ENCODE assay signal across 10 mouse cellular contexts in the genomic region with DNA sequence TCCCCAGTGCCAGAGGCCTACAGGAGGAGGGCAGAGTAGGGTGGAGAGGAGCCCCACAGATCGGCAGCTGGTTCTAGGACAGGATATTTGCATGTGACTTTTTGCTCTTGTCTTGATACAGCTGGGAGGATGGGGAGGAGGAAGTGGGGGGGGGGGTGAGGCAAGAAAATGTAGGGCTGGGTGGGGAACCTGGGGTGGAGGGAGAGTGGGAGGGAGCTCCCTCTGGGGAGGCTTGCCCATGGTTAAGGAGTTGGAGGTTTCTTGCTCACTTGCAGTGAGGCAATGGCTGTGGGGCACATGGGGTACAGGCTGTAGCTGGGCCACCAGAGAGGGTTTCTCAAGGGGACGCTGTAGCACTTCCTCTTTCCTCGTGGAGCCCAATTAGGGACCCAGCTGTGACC. TPM values are rescaled to one million over a fixed set of nuclear protein-coding genes. Genes with fewer than 3 reads are reported as not detected.
DNase-seq lines count a peak whose midpoint lies in the region; ATAC-seq and TF ChIP-seq lines count a peak whose summit lies in the region.
"Had no signal": no experiment of that assay in that cellular context is flagged by ENCODE, and none has a peak within 500 bp of the region (broad histone marks: within the 10 kb centered on the region; RNA-seq: fewer than 3 reads in every experiment).

No protein-coding gene starts in this region.

- H3K4me2 ChIP-seq in hindbrain, embryonic 13.5 days, result no peak overlapping the region
- H3K4me2 ChIP-seq in hindbrain, postnatal 0 days (ENCODE audit: low read depth, low read length), result no peak overlapping the region
- peak overlapping the region; percentile 79 for H3K4me2 ChIP-seq in liver, postnatal 0 days (ENCODE audit: low read depth, low read length)
- no peak overlapping the region for H3K4me2 ChIP-seq in stomach, embryonic 16.5 days (ENCODE audit: low read depth, low read length)
- no peak overlapping the region for H3K4me2 ChIP-seq in intestine, embryonic 16.5 days (ENCODE audit: low read depth, low read length)
- H3K4me2 ChIP-seq in midbrain, embryonic 14.5 days (ENCODE audit: low read length), result no peak overlapping the region

- peaks cover 38% of the 10 kb centered on the region for H3K4me1 ChIP-seq in hindbrain, embryonic 13.5 days (replicated peaks)
- peaks cover 21% of the 10 kb centered on the region for H3K4me1 ChIP-seq in hindbrain, postnatal 0 days (ENCODE audit: insufficient read depth, low read length)
- peaks cover 20% of the 10 kb centered on the region for H3K4me1 ChIP-seq in bone marrow macrophage, adult 2 months (ENCODE audit: control insufficient read depth, insufficient read depth, low read length)
- H3K4me1 ChIP-seq in liver, postnatal 0 days (ENCODE audit: insufficient read depth), result peaks cover 58% of the 10 kb centered on the region
- peaks cover 25% of the 10 kb centered on the region for H3K4me1 ChIP-seq in stomach, embryonic 16.5 days (ENCODE audit: control insufficient read depth, insufficient read depth, low read length)
- peaks cover 22% of the 10 kb centered on the region for H3K4me1 ChIP-seq in intestine, embryonic 16.5 days (ENCODE audit: control insufficient read depth, insufficient read depth, low read length)
- peaks cover 13% of the 10 kb centered on the region for H3K4me1 ChIP-seq in midbrain, embryonic 14.5 days (ENCODE audit: control insufficient read depth, insufficient read depth, low read length)

- no peak for TF ChIP-seq POLR2A in bone marrow macrophage, adult 2 months (IDR thresholded peaks at IDR 0.05; ENCODE audit: borderline replicate concordance, low read depth, low read length)

- ATAC-seq in hindbrain, embryonic 13.5 days (ENCODE audit: low FRiP score), result no peak
- ATAC-seq in hindbrain, postnatal 0 days, result no peak
- ATAC-seq in liver, postnatal 0 days, result no peak
- no peak for ATAC-seq in stomach, embryonic 16.5 days (ENCODE audit: insufficient read depth, low FRiP score)
- no peak for ATAC-seq in intestine, embryonic 16.5 days
- no peak for ATAC-seq in midbrain, embryonic 14.5 days (ENCODE audit: low FRiP score, low TSS enrichment)
- ATAC-seq: forebrain, embryonic 14.5 days had no signal

- no peak for TF ChIP-seq CTCF in hindbrain, postnatal 0 days (IDR thresholded peaks at IDR 0.05; ENCODE audit: low read depth)
- TF ChIP-seq CTCF in bone marrow macrophage, adult 2 months (IDR thresholded peaks at IDR 0.05; ENCODE audit: low read depth, low read length), result no peak
- TF ChIP-seq CTCF in liver, postnatal 0 days (IDR thresholded peaks at IDR 0.05; ENCODE audit: low read depth), result 0 out of 2 replicates have a peak, but pooled peaks have one; percentile 1

- peaks cover 34% of the 10 kb centered on the region for H3K36me3 ChIP-seq in hindbrain, embryonic 13.5 days
- H3K36me3 ChIP-seq in hindbrain, postnatal 0 days (ENCODE audit: insufficient read depth, low read length), result peaks cover 17% of the 10 kb centered on the region; the same call in 1 of the 2 replicates
- peaks cover 25% of the 10 kb centered on the region for H3K36me3 ChIP-seq in liver, postnatal 0 days (replicated peaks; ENCODE audit: insufficient read depth, low read length)
- H3K36me3 ChIP-seq in stomach, embryonic 16.5 days (ENCODE audit: control insufficient read depth, insufficient read depth, low read length), result peaks cover 10% of the 10 kb centered on the region
- H3K36me3 ChIP-seq in intestine, embryonic 16.5 days (ENCODE audit: control insufficient read depth, insufficient read depth, low read length), result peaks cover 14% of the 10 kb centered on the region
- H3K36me3 ChIP-seq in midbrain, embryonic 14.5 days (ENCODE audit: control insufficient read depth, insufficient read depth, low read length), result peaks cover 35% of the 10 kb centered on the region

- H3K4me3 ChIP-seq in hindbrain, embryonic 13.5 days, result no peak overlapping the region
- H3K4me3 ChIP-seq in hindbrain, postnatal 0 days (ENCODE audit: low read length), result no peak overlapping the region
- no peak overlapping the region for H3K4me3 ChIP-seq in bone marrow macrophage, adult 2 months (ENCODE audit: insufficient read depth, low read length)
- H3K4me3 ChIP-seq in liver, postnatal 0 days (ENCODE audit: low read depth, low read length), result peak overlapping the region; percentile 65
- H3K4me3 ChIP-seq in stomach, embryonic 16.5 days (replicated peaks; ENCODE audit: low read length), result no peak overlapping the region
- no peak overlapping the region for H3K4me3 ChIP-seq in intestine, embryonic 16.5 days (ENCODE audit: low read length)
- H3K4me3 ChIP-seq in midbrain, embryonic 14.5 days (replicated peaks; ENCODE audit: low read depth, low read length), result no peak overlapping the region

- WGBS in hindbrain, embryonic 13.5 days, result 66% methylated on average over 3 of the region's 3 CpGs
- WGBS in hindbrain, postnatal 0 days, result 48% methylated on average over 3 of the region's 3 CpGs
- 21% methylated on average over 3 of the region's 3 CpGs for WGBS in liver, postnatal 0 days (ENCODE audit: insufficient replicate concordance)
- 48% methylated on average over 3 of the region's 3 CpGs for WGBS in stomach, embryonic 16.5 days
- WGBS in intestine, embryonic 16.5 days, result 54% methylated on average over 3 of the region's 3 CpGs
- WGBS in midbrain, embryonic 14.5 days, result 71% methylated on average over 3 of the region's 3 CpGs

- no peak for DNase-seq in hindbrain, postnatal 0 days (ENCODE audit: low spot score)
- DNase-seq in liver, postnatal 0 days, result peak; percentile 75
- DNase-seq in right cerebral cortex, adult 18-20 months, result no peak
- DNase-seq in midbrain, embryonic 14.5 days, result no peak

- no peak overlapping the region for H3K27ac ChIP-seq in hindbrain, embryonic 13.5 days
- no peak overlapping the region for H3K27ac ChIP-seq in hindbrain, postnatal 0 days
- H3K27ac ChIP-seq in bone marrow macrophage, adult 2 months (ENCODE audit: insufficient read depth, low read depth, low read length), result peak overlapping the region; percentile 40
- peak overlapping the region; percentile 91 for H3K27ac ChIP-seq in liver, postnatal 0 days (ENCODE audit: low read depth)
- H3K27ac ChIP-seq in stomach, embryonic 16.5 days (ENCODE audit: low read length), result no peak overlapping the region
- no peak overlapping the region for H3K27ac ChIP-seq in intestine, embryonic 16.5 days (ENCODE audit: low read length)
- H3K27ac ChIP-seq in midbrain, embryonic 14.5 days (replicated peaks; ENCODE audit: low read depth, low read length), result no peak overlapping the region

- H3K9ac ChIP-seq in hindbrain, embryonic 13.5 days, result peak overlapping the region; percentile 95; the same call in 1 of the 2 replicates
- no peak overlapping the region for H3K9ac ChIP-seq in hindbrain, postnatal 0 days (replicated peaks; ENCODE audit: low read length)
- peak overlapping the region; percentile 82 for H3K9ac ChIP-seq in liver, postnatal 0 days (replicated peaks)
- peak overlapping the region; percentile 4; the same call in 1 of the 2 replicates for H3K9ac ChIP-seq in stomach, embryonic 16.5 days (ENCODE audit: low read length)
- no peak overlapping the region for H3K9ac ChIP-seq in intestine, embryonic 16.5 days (ENCODE audit: low read depth, low read length)
- H3K9ac ChIP-seq in midbrain, embryonic 14.5 days (replicated peaks; ENCODE audit: low read length), result no peak overlapping the region

- H3K9me3 ChIP-seq in hindbrain, embryonic 13.5 days, result no peaks in the 10 kb centered on the region
- H3K9me3 ChIP-seq in hindbrain, postnatal 0 days (ENCODE audit: low read length), result no peaks in the 10 kb centered on the region
- H3K9me3 ChIP-seq in liver, postnatal 0 days (ENCODE audit: low read length), result no peaks in the 10 kb centered on the region
- no peaks in the 10 kb centered on the region for H3K9me3 ChIP-seq in stomach, embryonic 16.5 days (replicated peaks; ENCODE audit: control insufficient read depth, low read length)
- no peaks in the 10 kb centered on the region for H3K9me3 ChIP-seq in intestine, embryonic 16.5 days (ENCODE audit: control insufficient read depth, low read length)
- H3K9me3 ChIP-seq in midbrain, embryonic 14.5 days (ENCODE audit: control insufficient read depth, low read length), result no peaks in the 10 kb centered on the region

- TF ChIP-seq EP300 in liver, postnatal 0 days (IDR thresholded peaks at IDR 0.05; ENCODE audit: low read depth), result no peak

- H3K27me3 ChIP-seq in hindbrain, embryonic 13.5 days, result no peaks in the 10 kb centered on the region
- H3K27me3 ChIP-seq in hindbrain, postnatal 0 days (ENCODE audit: insufficient read depth, low read length), result no peaks in the 10 kb centered on the region
- H3K27me3 ChIP-seq in liver, postnatal 0 days (ENCODE audit: insufficient read depth, low read length), result no peaks in the 10 kb centered on the region
- no peaks in the 10 kb centered on the region for H3K27me3 ChIP-seq in stomach, embryonic 16.5 days (ENCODE audit: control insufficient read depth, insufficient read depth, low read length)
- no peaks in the 10 kb centered on the region for H3K27me3 ChIP-seq in intestine, embryonic 16.5 days (replicated peaks; ENCODE audit: control insufficient read depth, insufficient read depth, low read length)
- H3K27me3 ChIP-seq in midbrain, embryonic 14.5 days (ENCODE audit: control insufficient read depth, insufficient read depth, low read length), result no peaks in the 10 kb centered on the region

RNA-seq across cellular contexts. Expression of a gene that starts 2.7 kb away (rescaled TPM):
- polyA plus RNA-seq in hindbrain, embryonic 13.5 days (2015; fragmentation: Nextera tagmentation; extraction: Ambion mirVana), result 27.7 and 31.3 TPM in 2 replicates
- total RNA-seq in hindbrain, postnatal 0 days (2014; rRNA removed), result 72.2 and 72.6 TPM in 2 replicates
- polyA plus RNA-seq in hindbrain, postnatal 0 days (2015; fragmentation: Nextera tagmentation; extraction: Ambion mirVana), result 34.7 and 35.5 TPM in 2 replicates
- 42.1 and 43.0 TPM in 2 replicates for polyA plus RNA-seq in bone marrow macrophage, adult 2 months (2012; ENCODE audit: insufficient read depth, insufficient read length, missing spikeins)
- 15.9 and 16.7 TPM in 2 replicates for polyA plus RNA-seq in liver, postnatal 0 days (2015; fragmentation: Nextera tagmentation; extraction: Ambion mirVana)
- polyA plus RNA-seq in stomach, embryonic 16.5 days (2015; fragmentation: Nextera tagmentation; extraction: Ambion mirVana), result 14.6 TPM in 2 replicates
- 13.6 and 16.2 TPM in 2 replicates for polyA plus RNA-seq in intestine, embryonic 16.5 days (2015; fragmentation: Nextera tagmentation; extraction: Ambion mirVana)
- 41.8 and 44.0 TPM in 2 replicates for polyA plus RNA-seq in midbrain, embryonic 14.5 days (2014; fragmentation: Nextera tagmentation; extraction: Ambion mirVana)

RNA-seq across cellular contexts. Expression of a gene that starts 16.5 kb away (rescaled TPM):
- polyA plus RNA-seq in hindbrain, embryonic 13.5 days (2015; fragmentation: Nextera tagmentation; extraction: Ambion mirVana), result 2.6 and 3.2 TPM in 2 replicates
- 106 and 119 TPM in 2 replicates for total RNA-seq in hindbrain, postnatal 0 days (2014; rRNA removed)
- 4.6 and 4.9 TPM in 2 replicates for polyA plus RNA-seq in hindbrain, postnatal 0 days (2015; fragmentation: Nextera tagmentation; extraction: Ambion mirVana)
- polyA plus RNA-seq in bone marrow macrophage, adult 2 months (2012; ENCODE audit: insufficient read depth, insufficient read length, missing spikeins), result not detected in 2 replicates
- polyA plus RNA-seq in liver, postnatal 0 days (2015; fragmentation: Nextera tagmentation; extraction: Ambion mirVana), result not detected in 2 replicates
- 0.22 and 0.26 TPM in 2 replicates for polyA plus RNA-seq in stomach, embryonic 16.5 days (2015; fragmentation: Nextera tagmentation; extraction: Ambion mirVana)
- polyA plus RNA-seq in intestine, embryonic 16.5 days (2015; fragmentation: Nextera tagmentation; extraction: Ambion mirVana), result 0.10 and 0.18 TPM in 2 replicates
- polyA plus RNA-seq in midbrain, embryonic 14.5 days (2014; fragmentation: Nextera tagmentation; extraction: Ambion mirVana), result 7.0 and 34.3 TPM in 2 replicates

RNA-seq across cellular contexts. Expression of a gene that starts 20.9 kb away (rescaled TPM):
- not detected in 2 replicates for polyA plus RNA-seq in hindbrain, embryonic 13.5 days (2015; fragmentation: Nextera tagmentation; extraction: Ambion mirVana)
- total RNA-seq in hindbrain, postnatal 0 days (2014; rRNA removed), result not detected in 2 replicates
- 0.26 and 0.48 TPM in 2 replicates for polyA plus RNA-seq in hindbrain, postnatal 0 days (2015; fragmentation: Nextera tagmentation; extraction: Ambion mirVana)
- not detected in 2 replicates for polyA plus RNA-seq in bone marrow macrophage, adult 2 months (2012; ENCODE audit: insufficient read depth, insufficient read length, missing spikeins)
- 403 and 418 TPM in 2 replicates for polyA plus RNA-seq in liver, postnatal 0 days (2015; fragmentation: Nextera tagmentation; extraction: Ambion mirVana)
- polyA plus RNA-seq in stomach, embryonic 16.5 days (2015; fragmentation: Nextera tagmentation; extraction: Ambion mirVana), result 4.5 and 5.6 TPM in 2 replicates
- 1.1 and 4.0 TPM in 2 replicates for polyA plus RNA-seq in intestine, embryonic 16.5 days (2015; fragmentation: Nextera tagmentation; extraction: Ambion mirVana)
- not detected in 2 replicates for polyA plus RNA-seq in midbrain, embryonic 14.5 days (2014; fragmentation: Nextera tagmentation; extraction: Ambion mirVana)
- polyA plus RNA-seq: forebrain, embryonic 14.5 days had no signal

RNA-seq across cellular contexts. Expression of a gene that starts 32.5 kb away (rescaled TPM):
- polyA plus RNA-seq in hindbrain, embryonic 13.5 days (2015; fragmentation: Nextera tagmentation; extraction: Ambion mirVana), result 0.80 TPM in 1 of 2 replicates, not detected in the other
- 0.52 TPM in 1 of 2 replicates, not detected in the other for total RNA-seq in hindbrain, postnatal 0 days (2014; rRNA removed)
- 0.37 and 0.68 TPM in 2 replicates for polyA plus RNA-seq in hindbrain, postnatal 0 days (2015; fragmentation: Nextera tagmentation; extraction: Ambion mirVana)
- polyA plus RNA-seq in bone marrow macrophage, adult 2 months (2012; ENCODE audit: insufficient read depth, insufficient read length, missing spikeins), result not detected in 2 replicates
- not detected in 2 replicates for polyA plus RNA-seq in liver, postnatal 0 days (2015; fragmentation: Nextera tagmentation; extraction: Ambion mirVana)
- polyA plus RNA-seq in stomach, embryonic 16.5 days (2015; fragmentation: Nextera tagmentation; extraction: Ambion mirVana), result not detected in 2 replicates
- polyA plus RNA-seq in intestine, embryonic 16.5 days (2015; fragmentation: Nextera tagmentation; extraction: Ambion mirVana), result not detected in 2 replicates
- 0.59 TPM in 1 of 2 replicates, not detected in the other for polyA plus RNA-seq in midbrain, embryonic 14.5 days (2014; fragmentation: Nextera tagmentation; extraction: Ambion mirVana)
- total RNA-seq: layer of hippocampus, postnatal 25 days had no signal

RNA-seq across cellular contexts. Expression of a gene that starts 40.4 kb away (rescaled TPM):
- 615 and 625 TPM in 2 replicates for polyA plus RNA-seq in hindbrain, embryonic 13.5 days (2015; fragmentation: Nextera tagmentation; extraction: Ambion mirVana)
- total RNA-seq in hindbrain, postnatal 0 days (2014; rRNA removed), result 442 and 446 TPM in 2 replicates
- 369 and 371 TPM in 2 replicates for polyA plus RNA-seq in hindbrain, postnatal 0 days (2015; fragmentation: Nextera tagmentation; extraction: Ambion mirVana)
- polyA plus RNA-seq in bone marrow macrophage, adult 2 months (2012; ENCODE audit: insufficient read depth, insufficient read length, missing spikeins), result 0.62 and 1.2 TPM in 2 replicates
- 4.1 and 4.2 TPM in 2 replicates for polyA plus RNA-seq in liver, postnatal 0 days (2015; fragmentation: Nextera tagmentation; extraction: Ambion mirVana)
- 111 and 113 TPM in 2 replicates for polyA plus RNA-seq in stomach, embryonic 16.5 days (2015; fragmentation: Nextera tagmentation; extraction: Ambion mirVana)
- polyA plus RNA-seq in intestine, embryonic 16.5 days (2015; fragmentation: Nextera tagmentation; extraction: Ambion mirVana), result 88.4 and 91.2 TPM in 2 replicates
- polyA plus RNA-seq in midbrain, embryonic 14.5 days (2014; fragmentation: Nextera tagmentation; extraction: Ambion mirVana), result 509 and 557 TPM in 2 replicates

Comparison
In these comparisons a context has a peak if more than half of its experiments do, and no peak if none do; other contexts are left out.
1. H3K9ac ChIP-seq: peak in hindbrain, embryonic 13.5 days (single experiment), liver, postnatal 0 days (single experiment) and stomach, embryonic 16.5 days (single experiment); none in hindbrain, postnatal 0 days (single experiment), intestine, embryonic 16.5 days (single experiment) and midbrain, embryonic 14.5 days (single experiment).
2. H3K27ac ChIP-seq: peak in bone marrow macrophage, adult 2 months (single experiment) and liver, postnatal 0 days (single experiment); none in hindbrain, embryonic 13.5 days (single experiment), hindbrain, postnatal 0 days (single experiment), stomach, embryonic 16.5 days (single experiment), intestine, embryonic 16.5 days (single experiment) and midbrain, embryonic 14.5 days (single experiment).
3. RNA of a gene that starts 20.9 kb away (polyA plus RNA-seq): 403 to 418 TPM in liver, postnatal 0 days; 4.5 to 5.6 TPM in stomach, embryonic 16.5 days, 1.1 to 4.0 TPM in intestine, embryonic 16.5 days, 0.26 to 0.48 TPM in hindbrain, postnatal 0 days, not detected in hindbrain, embryonic 13.5 days, not detected in midbrain, embryonic 14.5 days and not detected in bone marrow macrophage, adult 2 months; every median in the first group is over 10 times any median in the second.